Mouse (Mus musculus) layer of hippocampus, postnatal 14 days (tissue): ENCODE data around the gene Nhlrc4. TPM values are rescaled to one million over a fixed set of nuclear protein-coding genes. Genes with fewer than 3 reads are reported as not detected.

Experiments used
- DNase-seq, 2 experiments: peaks; one replicate each; pipeline ENCODE4 v3.0.0; 2021 to 2022; ENCODE audit warnings: low spot score in 2 of 2, mixed read lengths in 1 of 2
- total RNA-seq, 2 experiments: library from RNA; stranded (reverse); gene quantifications; 2 replicates each; pipeline ENCODE4 v1.2.3; 2021

Nhlrc4 gene
- total RNA-seq, 2 experiments from 2014 or later: not detected

- DNase-seq: no peak
Measured at GRCm38 (mm10) chr17:25934526-25934925, 10.2 kb downstream of the Nhlrc4 start.

- peak; percentile 29 to 51 for DNase-seq
Measured at GRCm38 (mm10) chr17:25925348-25925747, 19.4 kb downstream of the Nhlrc4 start.

- no peak for DNase-seq
Measured at GRCm38 (mm10) chr17:25922120-25922519, 22.6 kb downstream of the Nhlrc4 start.

- peak; percentile 100 for DNase-seq
Measured at GRCm38 (mm10) chr17:25919786-25920642, 24.7 kb downstream of the Nhlrc4 start.

GRCm38 (mm10) chr17:25919144-25919785, 25.5 kb downstream of the Nhlrc4 start, which contains the start of gene Rab40c:
TSS of gene Rab40c (minus strand) at chr17:25919727.
- peak in 1 of 2 experiments; percentile 43 for DNase-seq

GRCm38 (mm10) chr17:25918037-25918750, 26.6 kb downstream of the Nhlrc4 start:
- DNase-seq: no peak

- no peak for DNase-seq
Measured at GRCm38 (mm10) chr17:25916931-25917647, 27.7 kb downstream of the Nhlrc4 start.

- DNase-seq: no peak
Measured at GRCm38 (mm10) chr17:25914295-25914694, 30.5 kb downstream of the Nhlrc4 start.

GRCm38 (mm10) chr17:25913877-25914275, 30.9 kb downstream of the Nhlrc4 start:
- DNase-seq: no peak

- peak in 1 of 2 experiments; percentile 45 for DNase-seq
Measured at GRCm38 (mm10) chr17:25913186-25913876, 31.4 kb downstream of the Nhlrc4 start.

- DNase-seq: no peak
Measured at GRCm38 (mm10) chr17:25911816-25912215, 32.9 kb downstream of the Nhlrc4 start.

- no peak for DNase-seq
Measured at GRCm38 (mm10) chr17:25907640-25908039, 37.1 kb downstream of the Nhlrc4 start.

GRCm38 (mm10) chr17:25903061-25903460, 41.7 kb downstream of the Nhlrc4 start:
- DNase-seq: no peak

GRCm38 (mm10) chr17:25900193-25900592, 44.6 kb downstream of the Nhlrc4 start:
- no peak for DNase-seq

GRCm38 (mm10) chr17:25895891-25896290, 48.9 kb downstream of the Nhlrc4 start:
- no peak for DNase-seq

GRCm38 (mm10) chr17:25895415-25895814, 49.3 kb downstream of the Nhlrc4 start:
- no peak for DNase-seq

- DNase-seq: peak; percentile 59 to 71
Measured at GRCm38 (mm10) chr17:25893975-25894617, 50.7 kb downstream of the Nhlrc4 start.
